Mouse (Mus musculus) embryonic fibroblast, embryonic 13.5 days (primary cell): Measurements from ENCODE around the gene Bpi.

Experiments used
- CTCF ChIP-seq: IDR thresholded peaks from 2 replicates; pipeline ENCODE4 v1.5.1; 2011; ENCODE audit warnings: mild to moderate bottlenecking, control low read depth, low read length, moderate library complexity, borderline replicate concordance; ENCODE audit not compliant: insufficient read depth
- POLR2A ChIP-seq: IDR thresholded peaks from 2 replicates; pipeline ENCODE4 v1.6.1; 2011; ENCODE audit warnings: low read depth, mild to moderate bottlenecking, control low read depth, low read length, moderate library complexity

DNA sequence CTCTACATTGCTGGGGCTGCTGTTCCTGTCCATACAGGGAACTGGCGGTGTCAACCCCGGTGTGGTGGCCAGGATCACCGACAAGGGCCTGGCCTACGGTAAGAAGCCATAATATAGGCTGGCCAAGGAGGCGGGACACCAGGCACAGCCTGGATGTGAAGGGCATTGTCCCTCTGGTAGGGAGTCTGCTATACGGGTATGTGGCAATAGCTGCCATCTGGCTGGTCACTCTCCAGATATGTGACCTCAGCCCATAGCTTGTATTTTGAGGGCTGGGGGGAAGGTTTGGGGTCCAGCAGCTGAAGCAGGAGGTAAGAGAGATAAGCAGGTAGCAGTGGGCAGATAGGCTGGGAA is 48.8 kb downstream of the Bpi start:
- TF ChIP-seq CTCF (no peak), POLR2A (no peak)
